Mouse (Mus musculus) retina, embryonic 14.5 days (tissue): ENCODE measurements at regions not wholly inside any gene's neighbourhood (a gene's known extent, or its start where the extent isn't known, plus 50 kb on each side); places are given as distances from the start of the nearest gene placed in this dataset.

ENCODE experiments used
- DNase-seq: peaks from one replicate; pipeline ENCODE4 v3.0.0-alpha.2; 2015; ENCODE audit warnings: low spot score

GRCm38 (mm10) chr8:87199461-87200131 is 272.8 kb downstream of the Cbln1 start:
- DNase-seq: peak; percentile 70

DNA sequence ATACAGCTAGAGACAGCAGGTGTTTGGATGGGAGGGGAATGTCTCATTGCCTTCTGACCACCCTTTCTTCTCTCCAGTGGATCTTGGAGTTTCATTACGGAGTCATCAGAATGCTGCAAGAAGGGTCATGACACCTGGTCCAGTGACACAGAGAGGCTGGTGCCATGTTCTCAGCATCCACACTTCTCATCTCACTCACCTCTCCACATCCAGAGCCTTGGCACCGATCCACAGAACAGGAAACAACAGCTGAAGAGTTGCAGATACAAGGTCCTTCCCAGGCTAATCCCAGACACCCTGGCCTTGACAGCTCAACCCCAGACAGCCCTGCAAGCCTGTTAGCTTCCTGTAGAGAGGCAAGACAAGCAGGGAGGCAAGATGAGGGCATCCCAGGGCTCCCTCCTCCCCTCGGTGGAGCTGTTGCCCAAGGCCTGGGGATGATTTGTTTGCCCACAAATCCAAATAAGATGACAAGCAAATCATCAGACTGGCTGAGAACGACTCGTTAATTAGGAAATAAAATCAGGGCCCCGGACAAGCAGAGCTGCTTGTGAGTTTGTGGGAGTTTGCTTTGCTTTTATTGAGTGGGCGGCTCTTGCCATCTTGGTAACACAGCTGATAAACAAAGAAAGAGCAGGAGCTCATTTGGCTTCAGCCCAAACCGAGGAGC is 274.4 kb downstream of the Cbln1 start:
- no peak for DNase-seq

DNA sequence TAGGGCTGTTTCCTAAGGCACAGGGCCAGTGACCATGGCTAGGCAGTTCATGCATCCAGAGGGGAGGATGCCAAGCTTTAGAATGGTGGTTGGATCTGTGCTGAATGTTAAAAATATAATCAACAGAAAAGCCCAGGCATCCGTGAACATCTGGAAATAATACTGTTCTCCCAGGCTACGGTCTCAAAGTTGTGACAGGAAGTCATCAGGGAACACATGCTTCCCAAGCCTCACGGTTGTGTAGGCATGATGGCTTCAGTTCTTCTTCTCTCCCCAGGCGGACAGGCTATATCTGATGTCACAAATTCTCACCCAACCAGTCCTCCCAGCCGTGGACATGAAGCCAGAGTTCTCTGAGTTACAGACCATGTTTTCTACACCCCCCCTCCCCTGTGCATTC is 275.4 kb downstream of the Cbln1 start:
- no peak for DNase-seq

DNA sequence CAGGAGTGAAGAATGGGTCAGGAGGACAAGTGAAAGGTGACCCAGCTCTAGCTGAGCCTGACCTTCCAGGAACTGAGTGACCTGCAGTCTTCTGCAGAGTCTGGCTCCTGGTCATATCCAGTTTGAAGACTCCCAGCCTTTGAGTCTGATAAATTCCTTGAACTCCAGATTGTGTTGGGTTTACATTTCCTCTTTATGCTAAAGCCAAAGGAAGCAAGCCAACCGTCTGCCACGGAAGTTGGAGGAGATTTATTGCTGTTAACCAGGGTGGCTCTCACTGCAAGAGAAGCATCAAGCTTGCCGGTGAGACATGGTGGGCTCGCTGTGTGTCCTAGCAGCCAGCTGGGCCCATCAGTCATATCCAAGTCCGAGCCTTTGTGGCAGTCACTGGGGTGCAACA is 276.4 kb downstream of the Cbln1 start:
- DNase-seq: no peak

- no peak for DNase-seq
Observed at GRCm38 (mm10) chr8:87189791-87190385, 282.5 kb downstream of the Cbln1 start.

DNA sequence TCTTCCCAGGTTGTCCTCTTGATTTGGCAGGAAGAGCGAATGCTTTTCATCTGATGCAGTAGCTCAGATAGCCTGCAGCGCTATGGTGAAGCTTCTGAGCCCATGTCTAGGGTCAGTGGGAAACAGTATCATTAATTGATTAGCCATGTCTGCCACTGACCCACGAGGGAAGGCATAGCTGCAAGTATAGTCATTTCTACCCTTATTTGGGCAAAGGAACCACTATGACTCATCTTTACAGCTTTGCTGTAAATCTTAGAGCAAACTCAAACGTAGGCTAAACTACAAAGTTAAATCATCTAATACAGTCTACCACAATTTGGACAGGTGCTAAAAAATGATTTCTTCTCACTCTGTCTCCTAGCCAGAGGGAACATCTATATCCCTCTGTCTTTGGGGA is 289.5 kb downstream of the Cbln1 start:
- DNase-seq: no peak

DNA sequence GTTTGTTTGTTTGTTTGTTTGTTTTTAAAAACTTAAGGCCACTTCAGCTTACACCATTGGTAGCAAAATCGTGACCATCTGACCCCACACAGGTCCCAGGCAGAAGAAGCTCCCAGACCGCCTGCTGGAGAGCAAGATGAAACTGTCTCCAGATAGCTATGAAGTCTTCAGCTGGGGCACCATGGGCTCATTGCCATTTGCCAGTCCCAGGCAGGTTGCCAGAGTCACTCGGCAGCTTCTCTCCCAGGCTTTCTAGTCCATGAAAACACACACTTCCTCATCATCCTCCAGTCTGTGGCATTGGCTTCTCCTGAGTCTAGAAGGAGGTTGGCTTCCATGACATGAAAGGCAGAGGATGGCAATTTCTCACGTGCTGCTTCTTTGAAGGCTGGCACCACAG is 293.5 kb upstream of the N4bp1 start:
- DNase-seq: no peak

- no peak for DNase-seq
Observed at GRCm38 (mm10) chr8:87177620-87178019, 292.6 kb upstream of the N4bp1 start.

- DNase-seq: no peak
Observed at GRCm38 (mm10) chr8:87175097-87175496, 290.0 kb upstream of the N4bp1 start.

DNA sequence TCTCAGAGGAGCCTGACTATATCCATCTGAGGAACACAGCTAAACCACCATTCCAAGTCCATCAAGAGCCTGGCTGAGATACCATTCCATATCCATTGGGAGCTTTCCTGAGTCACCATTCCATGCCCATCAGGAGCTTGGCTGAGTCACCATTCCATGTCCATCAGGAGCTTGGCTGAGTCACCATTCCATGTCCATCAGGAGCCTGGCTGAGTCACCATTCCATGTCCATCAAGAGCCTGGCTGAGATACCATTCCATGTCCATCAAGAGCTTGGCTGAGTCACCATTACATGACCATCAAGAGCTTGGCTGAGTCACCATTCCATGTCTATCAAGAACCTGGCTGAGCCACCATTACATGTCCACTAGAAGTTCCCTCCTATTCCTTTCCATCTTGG is 288.7 kb upstream of the N4bp1 start:
- DNase-seq: no peak

- DNase-seq: no peak
Observed at GRCm38 (mm10) chr8:87166771-87167170, 281.7 kb upstream of the N4bp1 start.

- no peak for DNase-seq
Observed at GRCm38 (mm10) chr8:87160416-87160815, 275.4 kb upstream of the N4bp1 start.

- peak; percentile 27 for DNase-seq
Observed at GRCm38 (mm10) chr8:87158322-87158721, 273.3 kb upstream of the N4bp1 start.

GRCm38 (mm10) chr8:87155819-87156425 is 270.9 kb upstream of the N4bp1 start:
- DNase-seq: no peak

DNA sequence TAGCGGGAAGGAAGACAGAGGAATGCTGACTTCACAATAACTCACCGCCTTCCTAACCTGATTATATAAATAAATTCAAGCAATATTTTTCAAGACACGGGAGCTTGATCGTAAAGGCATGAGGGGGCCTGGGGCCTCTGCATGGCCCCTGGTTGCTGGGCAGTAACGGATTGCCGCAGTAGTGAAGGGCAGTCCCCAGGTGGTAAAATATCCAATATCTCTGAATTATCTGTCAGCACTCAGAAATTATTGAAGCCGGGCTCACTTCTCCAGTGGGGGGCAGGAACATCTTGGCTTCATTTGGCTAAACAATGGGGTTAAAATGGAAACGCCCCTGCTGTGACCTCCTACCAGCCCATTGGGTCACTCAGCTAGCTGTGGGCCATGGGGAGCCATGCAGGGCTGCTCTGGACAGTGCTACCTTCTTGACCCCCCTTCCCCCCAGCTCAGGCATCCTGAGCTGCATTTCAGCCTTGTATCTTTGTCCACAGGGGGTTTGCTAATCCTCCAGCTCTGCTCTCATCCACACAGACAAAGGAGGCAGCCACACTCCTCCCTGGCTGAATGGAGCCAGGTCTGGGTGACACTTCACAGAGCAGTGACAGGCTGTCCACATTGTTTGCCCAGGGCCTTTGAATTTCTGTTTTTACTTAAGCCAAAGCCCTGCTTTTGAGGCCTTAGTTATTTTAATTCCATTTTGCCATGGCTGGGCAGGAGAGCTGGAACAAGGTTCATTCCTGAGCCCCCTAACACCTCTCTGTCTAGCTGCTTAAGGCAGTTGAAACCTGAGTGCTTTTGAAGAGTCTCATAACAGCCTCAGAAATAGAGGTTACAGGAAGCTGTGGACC is 267.2 kb upstream of the N4bp1 start:
- peak; percentile 61 for DNase-seq

GRCm38 (mm10) chr8:87148853-87149252 is 263.8 kb upstream of the N4bp1 start:
- DNase-seq: no peak

DNA sequence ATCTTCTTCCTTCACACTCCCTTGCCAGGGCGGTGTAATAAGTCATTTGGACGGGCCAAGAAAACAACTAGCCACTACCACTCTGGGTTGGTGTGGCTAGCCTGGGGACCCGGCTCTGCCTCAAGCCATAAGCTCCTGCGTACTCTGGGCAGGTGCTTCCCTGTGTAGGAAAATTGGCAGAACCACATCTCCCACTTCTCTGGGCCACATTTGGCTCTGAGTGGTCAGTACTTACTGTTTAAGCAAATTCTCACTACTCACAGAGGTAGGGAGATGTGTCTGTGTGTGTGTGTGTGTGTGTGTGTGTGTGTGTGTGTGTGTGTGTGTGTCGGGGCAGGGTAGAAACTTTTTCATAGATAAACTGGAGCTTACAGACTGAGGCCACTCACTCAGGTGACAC is 262.6 kb upstream of the N4bp1 start:
- no peak for DNase-seq

GRCm38 (mm10) chr8:87137412-87137811 is 252.4 kb upstream of the N4bp1 start:
- DNase-seq: no peak

DNA sequence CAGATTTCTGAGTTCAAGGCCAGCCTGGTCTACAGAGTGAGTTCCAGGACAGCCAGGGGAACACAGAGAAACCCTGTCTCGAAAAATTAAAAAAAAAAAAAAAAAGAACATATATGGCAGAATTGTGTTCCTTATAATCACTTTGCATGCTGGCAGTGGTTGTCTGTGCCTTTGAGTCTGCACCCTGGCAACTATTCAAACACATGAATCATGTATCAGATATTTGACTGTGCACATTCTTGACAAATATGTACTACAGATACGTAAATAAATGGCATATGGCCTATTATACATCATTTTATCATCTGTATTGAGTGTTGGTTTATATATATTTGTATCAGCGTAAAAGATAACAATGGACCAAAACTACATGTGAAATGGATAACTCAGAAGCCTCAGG is 246.7 kb upstream of the N4bp1 start:
- DNase-seq: no peak

- DNase-seq: no peak
Observed at GRCm38 (mm10) chr8:87130691-87131090, 245.6 kb upstream of the N4bp1 start.

GRCm38 (mm10) chr8:87128593-87128992 is 243.5 kb upstream of the N4bp1 start:
- no peak for DNase-seq

GRCm38 (mm10) chr8:87116190-87116765 is 231.2 kb upstream of the N4bp1 start:
- no peak for DNase-seq
